Comparison of ENCODE assay signal across 8 mouse cellular contexts in genomic region chr5:67756138-67756537, GRCm38 (mm10).
DNase-seq lines count a peak whose midpoint lies in the region; ATAC-seq and TF ChIP-seq lines count a peak whose summit lies in the region.

No protein-coding gene starts in this region.

- H3K4me1 ChIP-seq in liver, embryonic 12.5 days: no peaks in the 10 kb centered on the region
- H3K4me1 ChIP-seq in limb, embryonic 14.5 days (ENCODE audit: control insufficient read depth, insufficient read depth, low read length): no peaks in the 10 kb centered on the region

- peaks cover 73% of the 10 kb centered on the region for H3K36me3 ChIP-seq in liver, embryonic 12.5 days
- H3K36me3 ChIP-seq in limb, embryonic 14.5 days (ENCODE audit: control insufficient read depth, insufficient read depth, low read length): no peaks in the 10 kb centered on the region

- ATAC-seq in cerebellum, adult (ENCODE audit: insufficient number of reproducible peaks, low FRiP score, low TSS enrichment): no peak
- ATAC-seq in liver, embryonic 12.5 days: no peak
- ATAC-seq in limb, embryonic 14.5 days (ENCODE audit: low FRiP score, low read depth): no peak

- DNase-seq in cerebellum, adult 11 months: peak; percentile 40
- peak; percentile 22 for DNase-seq in liver
- DNase-seq in adrenal gland, postnatal 10 days: peak; percentile 51
- peak; percentile 67 for DNase-seq in embryo, embryonic 11 days
- DNase-seq in limb, embryonic 14.5 days (ENCODE audit: low spot score): peak; percentile 23
- peak; percentile 20 to 59 for DNase-seq in spleen, postnatal 10 days (ENCODE audit: low spot score in 2 of 2)

- no peak overlapping the region for H3K27ac ChIP-seq in liver, embryonic 12.5 days
- no peak overlapping the region for H3K27ac ChIP-seq in limb, embryonic 14.5 days (replicated peaks; ENCODE audit: low read depth, low read length)

- H3K9ac ChIP-seq in liver, embryonic 12.5 days: no peak overlapping the region
- H3K9ac ChIP-seq in limb, embryonic 14.5 days (ENCODE audit: low read depth, low read length, severe bottlenecking): no peak overlapping the region

- 28% methylated on average over 6 of the region's 6 CpGs for WGBS in liver, embryonic 12.5 days (ENCODE audit: insufficient replicate concordance)
- WGBS in limb, embryonic 14.5 days: 21% methylated on average over 6 of the region's 6 CpGs

- no peaks in the 10 kb centered on the region for H3K27me3 ChIP-seq in liver, embryonic 12.5 days (replicated peaks)
- H3K27me3 ChIP-seq in limb, embryonic 14.5 days (ENCODE audit: control insufficient read depth, insufficient read depth, low read length): no peaks in the 10 kb centered on the region

- H3K4me3 ChIP-seq in liver, embryonic 12.5 days: no peak overlapping the region
- no peak overlapping the region for H3K4me3 ChIP-seq in limb, embryonic 14.5 days (replicated peaks; ENCODE audit: low read length)

- TF ChIP-seq POLR2A in limb, embryonic 14.5 days (IDR thresholded peaks at IDR 0.05; ENCODE audit: borderline replicate concordance, extremely low read depth, insufficient read depth, insufficient read length): no peak

- no peak overlapping the region for H3K4me2 ChIP-seq in liver, embryonic 12.5 days
- no peak overlapping the region for H3K4me2 ChIP-seq in limb, embryonic 14.5 days (replicated peaks; ENCODE audit: low read depth, low read length, severe bottlenecking)

- no peaks in the 10 kb centered on the region for H3K9me3 ChIP-seq in liver, embryonic 12.5 days (replicated peaks)
- H3K9me3 ChIP-seq in limb, embryonic 14.5 days (ENCODE audit: control insufficient read depth, low read length): no peaks in the 10 kb centered on the region
